Mouse (Mus musculus): ENCODE measurements at regions not wholly inside any gene's neighbourhood (a gene's known extent, or its start where the extent isn't known, plus 50 kb on each side); places are given as distances from the start of the nearest gene placed in this dataset.

GRCm38 (mm10) chr8:10869866-10870265, 138.4 kb downstream of the Irs2 start:
- DNase-seq (ENCODE audit: low spot score in 2 of 2), result no peak

GRCm38 (mm10) chr8:10866696-10867395, 141.4 kb downstream of the Irs2 start:
- DNase-seq (ENCODE audit: low spot score in 2 of 2), result no peak

- no peak for DNase-seq (ENCODE audit: low spot score in 2 of 2)
Measured at GRCm38 (mm10) chr8:10865941-10866513, 142.2 kb downstream of the Irs2 start.

GRCm38 (mm10) chr8:10865415-10865821, 142.8 kb downstream of the Irs2 start:
- DNase-seq (ENCODE audit: low spot score in 2 of 2), result no peak

GRCm38 (mm10) chr8:10862442-10862841, 145.8 kb downstream of the Irs2 start:
- DNase-seq (ENCODE audit: low spot score in 2 of 2), result no peak

- DNase-seq (ENCODE audit: low spot score in 2 of 2), result no peak
Measured at GRCm38 (mm10) chr8:10860810-10861209, 147.4 kb downstream of the Irs2 start.

- DNase-seq (ENCODE audit: low spot score in 2 of 2), result no peak
Measured at GRCm38 (mm10) chr8:10857874-10858273, 150.4 kb downstream of the Irs2 start.

- DNase-seq (ENCODE audit: low spot score in 2 of 2), result no peak
Measured at GRCm38 (mm10) chr8:10856996-10857720, 151.1 kb downstream of the Irs2 start.

- no peak for DNase-seq (ENCODE audit: low spot score in 2 of 2)
Measured at GRCm38 (mm10) chr8:10855696-10856095, 152.6 kb downstream of the Irs2 start.

- DNase-seq (ENCODE audit: low spot score in 2 of 2), result no peak
Measured at GRCm38 (mm10) chr8:10855131-10855530, 153.1 kb downstream of the Irs2 start.

- DNase-seq (ENCODE audit: low spot score in 2 of 2), result no peak
Measured at GRCm38 (mm10) chr8:10854600-10854999, 153.7 kb downstream of the Irs2 start.

GRCm38 (mm10) chr8:10853901-10854300, 154.4 kb downstream of the Irs2 start:
- DNase-seq (ENCODE audit: low spot score in 2 of 2), result no peak

- DNase-seq (ENCODE audit: low spot score in 2 of 2), result no peak
Measured at GRCm38 (mm10) chr8:10849916-10850315, 158.3 kb downstream of the Irs2 start.

GRCm38 (mm10) chr8:10845607-10846006, 162.7 kb downstream of the Irs2 start:
- no peak for DNase-seq (ENCODE audit: low spot score in 2 of 2)

GRCm38 (mm10) chr8:10840853-10841531, 167.3 kb downstream of the Irs2 start:
- no peak for DNase-seq (ENCODE audit: low spot score in 2 of 2)

- no peak for DNase-seq (ENCODE audit: low spot score in 2 of 2)
Measured at GRCm38 (mm10) chr8:10840044-10840443, 168.2 kb downstream of the Irs2 start.

- no peak for DNase-seq (ENCODE audit: low spot score in 2 of 2)
Measured at GRCm38 (mm10) chr8:10835054-10835453, 173.2 kb downstream of the Irs2 start.

GRCm38 (mm10) chr8:10831864-10832263, 176.4 kb downstream of the Irs2 start:
- DNase-seq (ENCODE audit: low spot score in 2 of 2), result no peak

GRCm38 (mm10) chr8:10831277-10831676, 177.0 kb downstream of the Irs2 start:
- peak in 1 of 2 experiments; percentile 15 for DNase-seq (ENCODE audit: low spot score in 2 of 2)

- peak; percentile 10 to 28 for DNase-seq (ENCODE audit: low spot score in 2 of 2)
Measured at GRCm38 (mm10) chr8:10830835-10831234, 177.4 kb downstream of the Irs2 start.

- no peak for DNase-seq (ENCODE audit: low spot score in 2 of 2)
Measured at GRCm38 (mm10) chr8:10828580-10828979, 179.7 kb downstream of the Irs2 start.

- DNase-seq (ENCODE audit: low spot score in 2 of 2), result peak in 1 of 2 experiments; percentile 31
Measured at GRCm38 (mm10) chr8:10827560-10827959, 180.7 kb downstream of the Irs2 start.
